Mouse (Mus musculus): ENCODE measurements around the gene Tsku.

Gene Tsku

GRCm38 (mm10) chr7:98361063-98361652 is at the start of gene Tsku:
TSS of gene Tsku (minus strand) at chr7:98361328.
- DNase-seq: peak; percentile 99

GRCm38 (mm10) chr7:98407615-98408014 is 46.5 kb upstream of the Tsku start:
- DNase-seq: no peak

GRCm38 (mm10) chr7:98403996-98404395 is 42.9 kb upstream of the Tsku start:
- no peak for DNase-seq

- DNase-seq: no peak
Observed at GRCm38 (mm10) chr7:98402582-98403574, 41.8 kb upstream of the Tsku start.

- no peak for DNase-seq
Observed at GRCm38 (mm10) chr7:98392466-98393201, 31.5 kb upstream of the Tsku start.

GRCm38 (mm10) chr7:98391351-98391936 is 30.3 kb upstream of the Tsku start:
- no peak for DNase-seq

- no peak for DNase-seq
Observed at GRCm38 (mm10) chr7:98390486-98390885, 29.4 kb upstream of the Tsku start.

- no peak for DNase-seq
Observed at GRCm38 (mm10) chr7:98389656-98390055, 28.5 kb upstream of the Tsku start.

- DNase-seq: no peak
Observed at GRCm38 (mm10) chr7:98388881-98389501, 27.9 kb upstream of the Tsku start.

GRCm38 (mm10) chr7:98387201-98387600 is 26.1 kb upstream of the Tsku start:
- no peak for DNase-seq

- DNase-seq: no peak
Observed at GRCm38 (mm10) chr7:98385168-98385567, 24.0 kb upstream of the Tsku start.

GRCm38 (mm10) chr7:98383337-98383736 is 22.2 kb upstream of the Tsku start:
- DNase-seq: no peak

- no peak for DNase-seq
Observed at GRCm38 (mm10) chr7:98382784-98383183, 21.7 kb upstream of the Tsku start.

- no peak for DNase-seq
Observed at GRCm38 (mm10) chr7:98380224-98380925, 19.2 kb upstream of the Tsku start.

- no peak for DNase-seq
Observed at GRCm38 (mm10) chr7:98379232-98379631, 18.1 kb upstream of the Tsku start.

GRCm38 (mm10) chr7:98377257-98377656 is 16.1 kb upstream of the Tsku start:
- no peak for DNase-seq

- DNase-seq: no peak
Observed at GRCm38 (mm10) chr7:98371161-98371560, 10.0 kb upstream of the Tsku start.

GRCm38 (mm10) chr7:98369762-98370369 is 8.7 kb upstream of the Tsku start:
- DNase-seq: no peak

- no peak for DNase-seq
Observed at GRCm38 (mm10) chr7:98361662-98362061, 534 bp upstream of the Tsku start.

- no peak for DNase-seq
Observed at GRCm38 (mm10) chr7:98360621-98360990, 522 bp downstream of the Tsku start.

GRCm38 (mm10) chr7:98359951-98360620 is 1.0 kb downstream of the Tsku start:
- DNase-seq: peak; percentile 87
